Mouse (Mus musculus): ENCODE data around the gene 1700012B07Rik.

The 1700012B07Rik gene

GRCm38 (mm10) chr11:109751636-109752603, 75.9 kb downstream of the 1700012B07Rik start:
- DNase-seq = no peak

DNA sequence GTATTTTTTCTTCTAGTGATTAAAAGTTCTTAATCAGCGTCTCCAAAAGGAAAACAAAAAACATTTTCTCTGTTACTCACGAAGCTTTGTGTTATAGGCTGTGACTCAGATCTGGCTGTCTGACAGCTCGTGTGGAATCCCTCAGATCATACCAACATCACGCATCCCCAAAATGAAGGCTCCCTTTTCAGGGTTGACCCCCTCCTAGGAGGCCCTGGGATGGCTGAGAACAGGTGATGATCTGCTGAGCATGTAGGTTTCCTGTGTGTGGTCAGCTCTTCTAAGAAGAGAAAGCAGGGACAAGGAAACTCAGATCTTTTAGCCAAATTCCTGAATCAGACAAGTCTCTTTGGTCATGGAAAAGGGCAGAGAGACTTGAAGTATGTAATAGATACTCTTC, 82.6 kb downstream of the 1700012B07Rik start:
- DNase-seq = no peak

GRCm38 (mm10) chr11:109737967-109738366, 89.9 kb downstream of the 1700012B07Rik start:
- DNase-seq = no peak
